Mouse (Mus musculus) heart, embryonic 13.5 days (tissue): ENCODE measurements around the gene Gmppb. TPM values are rescaled to one million over a fixed set of nuclear protein-coding genes. Genes with fewer than 3 reads are reported as not detected.

Source experiments
- ATAC-seq: fragments of 200-750 bp; cut with Nextera tagmentation; 2 replicates; pipeline ENCODE4 v1.8.0; 2017; ENCODE audit warnings: moderate TSS enrichment; ENCODE audit not compliant: insufficient number of reproducible peaks, low FRiP score, low TSS enrichment; ENCODE audit errors: extremely low read depth
- H3K27ac ChIP-seq: fragments of 300-500 bp; sonication (generic); replicated peaks from 2 replicates; pipeline ENCODE4 v1.5.1; 2015; ENCODE audit warnings: moderate library complexity, mild to moderate bottlenecking, inconsistent platforms
- H3K27me3 ChIP-seq: fragments of 300-500 bp; sonication (generic); replicated peaks from 2 replicates; pipeline ENCODE4 v1.6.1; 2015; ENCODE audit warnings: mild to moderate bottlenecking, inconsistent platforms
- H3K36me3 ChIP-seq: fragments of 300-500 bp; sonication (generic); 2 replicates; pipeline ENCODE4 v1.6.1; 2015; ENCODE audit warnings: mild to moderate bottlenecking, inconsistent platforms
- H3K4me1 ChIP-seq: fragments of 300-500 bp; sonication (generic); 2 replicates; pipeline ENCODE4 v1.6.1; 2015; ENCODE audit warnings: inconsistent platforms
- H3K4me2 ChIP-seq: fragments of 300-500 bp; sonication (generic); 2 replicates; pipeline ENCODE4 v1.6.1; 2015; ENCODE audit warnings: inconsistent platforms, mild to moderate bottlenecking, moderate library complexity
- H3K4me3 ChIP-seq: fragments of 300-500 bp; sonication (generic); 2 replicates; pipeline ENCODE4 v1.5.1; 2015; ENCODE audit warnings: moderate library complexity, mild to moderate bottlenecking, inconsistent platforms
- H3K9ac ChIP-seq: fragments of 300-500 bp; sonication (generic); 2 replicates; pipeline ENCODE4 v1.6.1; 2015; ENCODE audit warnings: inconsistent platforms, mild to moderate bottlenecking, moderate library complexity
- H3K9me3 ChIP-seq: fragments of 300-500 bp; sonication (generic); 2 replicates; pipeline ENCODE4 v1.6.1; 2016; ENCODE audit warnings: inconsistent platforms
- WGBS: fragments of 180-500 bp; shearing (Covaris S2); methylation state at CpG from one replicate; pipeline ENCODE4 v1.1.7; 2015; ENCODE audit warnings: mixed read lengths; 5-methylcytosine and 5-hydroxymethylcytosine counted together
- polyA plus RNA-seq: library from polyadenylated mRNA; unstranded; fragments of >200 nt; fragmentation: Nextera tagmentation; extraction: Ambion mirVana; gene quantifications from 2 replicates; pipeline ENCODE4 v1.2.1, GENCODE M21; 2015

The Gmppb gene
- polyA plus RNA-seq, 1 experiment from 2014 or later = 21.4 TPM

- H3K9ac ChIP-seq = no peak overlapping the region
Measured at GRCm38 (mm10) chr9:108027867-108028266, 21.2 kb upstream of the Gmppb start.

GRCm38 (mm10) chr9:108032126-108032525, 16.9 kb upstream of the Gmppb start:
- H3K4me2 ChIP-seq = no peak overlapping the region
- no peak for ATAC-seq
- peaks cover 63% of the 10 kb centered on the region for H3K36me3 ChIP-seq
- WGBS = 86% methylated on average over 5 of the region's 5 CpGs
- H3K9ac ChIP-seq = no peak overlapping the region
- H3K4me3 ChIP-seq = no peak overlapping the region
- no peaks in the 10 kb centered on the region for H3K27me3 ChIP-seq
- H3K27ac ChIP-seq = no peak overlapping the region
- peaks cover 4% of the 10 kb centered on the region; the same call in 1 of the 2 replicates for H3K9me3 ChIP-seq
- no peaks in the 10 kb centered on the region for H3K4me1 ChIP-seq

More at GRCm38 (mm10) chr9:108027867-108028266, 21.2 kb upstream of the Gmppb start:
- H3K9me3 ChIP-seq = peaks cover 5% of the 10 kb centered on the region; the same call in 1 of the 2 replicates
- H3K4me1 ChIP-seq = no peaks in the 10 kb centered on the region
- ATAC-seq = no peak
- H3K36me3 ChIP-seq = peaks cover 70% of the 10 kb centered on the region
- no peak overlapping the region for H3K4me3 ChIP-seq
- H3K4me2 ChIP-seq = no peak overlapping the region
- H3K27me3 ChIP-seq = no peaks in the 10 kb centered on the region
- 96% methylated on average over 3 of the region's 3 CpGs for WGBS
- no peak overlapping the region for H3K27ac ChIP-seq

- Histone ChIP-seq H3K36me3 (peaks cover 71% of the 10 kb centered on the region), H3K9ac (no peak overlapping the region), H3K9me3 (no peaks in the 10 kb centered on the region), H3K27me3 (no peaks in the 10 kb centered on the region), H3K4me3 (no peak overlapping the region), H3K4me1 (no peaks in the 10 kb centered on the region), H3K4me2 (no peak overlapping the region), H3K27ac (no peak overlapping the region)
- ATAC-seq = no peak
- 96% methylated on average over 2 of the region's 2 CpGs for WGBS
Measured at GRCm38 (mm10) chr9:108035331-108036156, 13.5 kb upstream of the Gmppb start.

DNA sequence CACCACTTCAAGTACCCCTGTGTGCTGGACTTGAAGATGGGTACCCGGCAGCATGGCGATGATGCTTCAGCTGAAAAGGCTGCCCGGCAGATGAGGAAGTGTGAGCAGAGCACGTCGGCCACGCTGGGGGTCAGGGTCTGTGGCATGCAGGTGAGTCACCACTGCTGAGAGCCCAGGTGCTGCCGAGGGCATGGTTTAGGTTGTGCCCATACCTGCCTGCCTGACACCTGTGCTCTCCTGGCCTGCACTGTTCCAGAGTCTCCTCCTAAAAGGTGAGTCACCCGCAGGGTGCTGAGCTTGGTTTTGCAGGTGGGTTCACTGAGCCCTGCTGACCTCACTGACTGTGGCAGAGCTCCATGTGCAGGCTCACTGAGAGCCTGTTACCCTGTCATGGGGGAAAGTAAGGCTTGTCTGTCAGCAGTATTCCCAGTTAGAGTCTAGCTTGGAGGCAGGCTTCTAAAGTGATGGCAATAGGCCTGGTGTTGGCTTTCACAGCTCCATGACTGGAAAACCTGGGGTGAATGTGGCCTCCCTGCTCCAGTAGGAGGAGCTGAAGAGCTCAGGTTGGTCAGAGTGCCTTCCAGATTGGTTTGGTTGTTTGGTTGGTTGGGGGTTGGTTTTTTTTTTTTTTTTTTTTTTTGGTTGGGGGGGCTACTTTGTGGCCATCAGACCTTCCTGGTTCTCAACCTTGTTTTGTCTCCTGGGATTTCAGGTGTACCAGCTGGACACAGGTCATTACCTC, 4.1 kb upstream of the Gmppb start:
- 98% methylated on average over 8 of the region's 8 CpGs for WGBS
- Histone ChIP-seq H3K4me3 (no peak overlapping the region), H3K27me3 (no peaks in the 10 kb centered on the region), H3K27ac (no peak overlapping the region), H3K9ac (no peak overlapping the region), H3K4me2 (no peak overlapping the region), H3K36me3 (peaks cover 68% of the 10 kb centered on the region), H3K4me1 (peaks cover 24% of the 10 kb centered on the region), H3K9me3 (no peaks in the 10 kb centered on the region)
- no peak for ATAC-seq

DNA sequence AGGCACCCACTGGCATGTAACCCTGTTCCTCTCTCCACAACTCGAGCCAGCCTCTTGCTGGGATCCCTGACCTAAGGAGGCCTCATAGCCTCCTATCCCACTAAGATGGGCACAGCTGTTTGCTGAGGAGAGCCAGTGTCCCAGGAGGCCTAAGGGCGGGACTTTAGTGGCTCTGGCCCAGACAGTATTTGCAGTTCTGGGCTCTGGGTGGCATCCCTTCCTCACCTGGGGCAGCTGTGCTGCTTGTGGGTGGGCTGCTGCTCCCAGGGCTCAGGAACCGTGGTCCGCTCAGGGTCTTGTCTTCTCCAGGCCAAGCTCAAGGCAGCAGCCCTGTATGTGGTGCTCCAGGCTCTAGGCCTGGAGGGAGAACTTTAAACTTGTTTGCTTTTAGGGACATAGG, 2.5 kb upstream of the Gmppb start:
- no peak overlapping the region for H3K4me2 ChIP-seq
- H3K9me3 ChIP-seq = no peaks in the 10 kb centered on the region
- no peaks in the 10 kb centered on the region for H3K27me3 ChIP-seq
- H3K27ac ChIP-seq = no peak overlapping the region
- H3K9ac ChIP-seq = peak overlapping the region; percentile 81; the same call in 1 of the 2 replicates
- WGBS = 87% methylated on average over 4 of the region's 4 CpGs
- peaks cover 68% of the 10 kb centered on the region for H3K36me3 ChIP-seq
- no peak overlapping the region for H3K4me3 ChIP-seq
- peaks cover 34% of the 10 kb centered on the region for H3K4me1 ChIP-seq
- ATAC-seq = no peak

DNA sequence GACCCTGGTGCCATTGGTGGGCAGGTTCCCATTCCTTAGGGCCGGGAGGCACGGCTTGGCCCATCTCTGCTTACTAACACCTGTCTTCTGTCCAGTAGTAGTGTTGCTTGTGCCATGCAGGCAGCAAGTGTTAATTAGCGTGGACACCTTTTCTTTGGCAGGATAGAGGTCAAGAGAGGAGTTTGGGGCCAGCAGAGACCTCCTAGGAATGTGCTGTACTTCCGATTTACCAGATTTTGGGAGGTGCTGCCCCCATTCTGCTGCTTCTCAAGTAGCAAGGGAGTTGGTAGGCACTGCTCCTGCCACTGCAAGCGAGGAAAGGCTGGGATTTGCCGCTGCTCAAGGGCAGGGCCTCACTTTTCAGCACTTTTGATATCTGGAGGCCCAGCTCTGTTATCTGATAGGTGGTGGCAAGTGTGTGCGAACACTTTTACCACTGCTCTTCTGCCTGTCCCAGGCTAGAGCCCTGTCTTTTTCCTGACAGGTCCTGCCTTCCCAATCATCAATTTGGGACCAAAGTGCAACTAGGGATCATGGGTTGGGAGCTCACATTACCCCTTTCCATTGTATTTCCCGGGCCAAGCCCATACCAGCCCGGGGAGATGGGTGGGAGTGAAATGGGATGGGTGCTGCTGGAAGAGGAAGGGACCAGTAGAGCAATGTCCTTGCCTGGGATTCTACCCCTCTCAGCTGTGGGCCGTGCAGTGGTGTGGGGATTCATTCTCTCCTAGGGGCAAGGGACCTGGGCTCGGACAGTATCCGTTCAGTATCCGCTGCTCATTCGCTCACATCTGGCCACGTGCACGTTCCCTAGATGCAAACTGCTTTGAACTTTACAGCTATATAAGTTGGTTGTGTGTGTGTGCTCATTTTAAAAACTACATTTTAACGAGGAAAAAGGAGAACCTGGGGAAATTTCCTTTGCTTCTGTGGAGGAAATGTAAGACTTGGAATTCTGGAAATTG, 1.2 kb upstream of the Gmppb start:
- Histone ChIP-seq H3K9me3 (no peaks in the 10 kb centered on the region), H3K4me2 (peak overlapping the region; percentile 97), H3K4me3 (peak overlapping the region; percentile 94), H3K4me1 (peaks cover 40% of the 10 kb centered on the region), H3K36me3 (peaks cover 65% of the 10 kb centered on the region), H3K27me3 (no peaks in the 10 kb centered on the region), H3K27ac (peak overlapping the region; percentile 79), H3K9ac (peak overlapping the region; percentile 81)
- ATAC-seq = no peak
- WGBS = 27% methylated on average over 17 of the region's 17 CpGs

DNA sequence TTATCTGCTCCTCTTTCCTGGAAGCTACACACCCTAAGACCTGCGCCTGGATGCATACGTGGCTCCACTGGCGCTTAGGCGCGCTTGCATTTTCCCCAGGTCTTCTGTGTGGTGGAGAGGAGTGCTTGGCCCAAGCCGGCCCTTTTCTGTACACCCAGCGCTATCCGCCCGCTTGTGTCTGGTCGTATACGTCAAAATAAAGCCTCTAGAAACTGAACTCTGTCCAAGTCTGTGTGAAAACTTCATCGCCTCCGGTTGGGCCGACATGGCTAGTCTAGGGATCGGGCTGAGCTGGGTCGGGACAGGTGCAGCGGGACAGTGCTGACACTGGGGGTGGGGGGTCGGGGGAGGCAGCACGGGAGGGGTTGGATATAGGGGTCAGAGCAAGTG, 481 bp upstream of the Gmppb start:
- peak overlapping the region; percentile 97 for H3K4me2 ChIP-seq
- H3K9me3 ChIP-seq = no peaks in the 10 kb centered on the region
- peaks cover 47% of the 10 kb centered on the region for H3K4me1 ChIP-seq
- no peaks in the 10 kb centered on the region for H3K27me3 ChIP-seq
- peak overlapping the region; percentile 79 for H3K27ac ChIP-seq
- ATAC-seq = peak; percentile 5; the same call in 1 of the 2 replicates
- peaks cover 62% of the 10 kb centered on the region for H3K36me3 ChIP-seq
- WGBS = 1% methylated on average over 19 of the region's 19 CpGs
- peak overlapping the region; percentile 81 for H3K9ac ChIP-seq
- H3K4me3 ChIP-seq = peak overlapping the region; percentile 94

DNA sequence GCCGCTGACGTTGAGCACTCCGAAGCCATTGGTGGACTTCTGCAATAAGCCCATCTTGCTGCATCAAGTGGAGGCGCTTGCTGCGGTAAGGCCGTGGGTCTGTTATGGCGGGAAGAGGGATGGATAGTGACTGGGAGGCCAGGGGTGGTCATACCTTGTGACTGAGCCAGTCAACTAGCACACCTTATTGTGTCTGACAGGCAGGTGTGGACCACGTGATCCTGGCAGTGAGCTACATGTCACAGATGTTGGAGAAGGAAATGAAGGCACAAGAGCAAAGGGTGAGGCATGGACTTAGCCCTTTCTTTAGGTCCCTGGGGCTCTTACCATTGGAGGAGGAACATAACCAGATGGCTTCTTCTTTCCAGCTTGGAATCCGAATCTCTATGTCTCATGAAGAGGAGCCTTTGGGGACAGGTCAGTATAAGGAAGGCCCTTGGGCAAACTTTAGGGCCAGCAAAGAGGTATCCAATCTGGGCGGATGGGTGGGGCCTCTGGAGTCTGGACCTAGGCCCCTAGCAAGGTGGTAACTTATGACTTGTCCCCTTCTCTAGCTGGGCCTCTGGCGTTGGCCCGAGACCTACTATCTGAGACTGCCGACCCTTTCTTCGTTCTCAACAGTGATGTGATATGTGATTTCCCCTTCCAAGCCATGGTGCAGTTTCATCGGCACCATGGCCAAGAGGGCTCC, 664 bp downstream of the Gmppb start:
- Histone ChIP-seq H3K4me1 (peaks cover 48% of the 10 kb centered on the region), H3K36me3 (peaks cover 66% of the 10 kb centered on the region)
- no peak for ATAC-seq

GRCm38 (mm10) chr9:108051184-108051930, 2.3 kb downstream of the Gmppb start:
- H3K4me1 ChIP-seq = peaks cover 48% of the 10 kb centered on the region
- H3K36me3 ChIP-seq = peaks cover 66% of the 10 kb centered on the region
- WGBS = 89% methylated on average over 15 of the region's 15 CpGs

More for the DNA sequence above, 664 bp downstream of the Gmppb start:
- Histone ChIP-seq H3K27ac (peak overlapping the region; percentile 73), H3K9ac (peak overlapping the region; percentile 92), H3K4me2 (peak overlapping the region; percentile 97), H3K4me3 (peak overlapping the region; percentile 94), H3K9me3 (no peaks in the 10 kb centered on the region), H3K27me3 (no peaks in the 10 kb centered on the region)
- WGBS = 35% methylated on average over 15 of the region's 15 CpGs

GRCm38 (mm10) chr9:108051931-108052220, 2.8 kb downstream of the Gmppb start:
- Histone ChIP-seq H3K27me3 (no peaks in the 10 kb centered on the region), H3K27ac (no peak overlapping the region), H3K9ac (no peak overlapping the region), H3K9me3 (no peaks in the 10 kb centered on the region), H3K36me3 (peaks cover 66% of the 10 kb centered on the region), H3K4me3 (no peak overlapping the region), H3K4me1 (peaks cover 46% of the 10 kb centered on the region), H3K4me2 (no peak overlapping the region)
- ATAC-seq = no peak
- 83% methylated on average over 4 of the region's 4 CpGs for WGBS

More at GRCm38 (mm10) chr9:108051184-108051930, 2.3 kb downstream of the Gmppb start:
- Histone ChIP-seq H3K9me3 (no peaks in the 10 kb centered on the region), H3K4me2 (no peak overlapping the region), H3K27me3 (no peaks in the 10 kb centered on the region), H3K27ac (no peak overlapping the region), H3K4me3 (no peak overlapping the region), H3K9ac (no peak overlapping the region)
- ATAC-seq = no peak
